Mouse (Mus musculus): ENCODE results near the gene Ppp1r2. TPM values are rescaled to one million over a fixed set of nuclear protein-coding genes. Genes with fewer than 3 reads are reported as not detected.
"Not testable (repeated sequence)": the region's sequence is repeated elsewhere in the genome, so short reads cannot be mapped to it uniquely, and the experiment has no call there.

Ppp1r2 gene
- polyA plus RNA-seq (2015; fragmentation: Nextera tagmentation; extraction: Ambion mirVana), result 87.7 and 91.7 TPM in 2 replicates

GRCm38 (mm10) chr16:31274674-31275460, at the start of gene Ppp1r2:
Gene Ppp1r2 (minus strand): TSS chr16:31275277.
- Histone ChIP-seq H3K4me1 (peaks cover 40% of the 10 kb centered on the region), H3K4me2 (peak within 1 kb of the TSS; percentile 62), H3K27ac (peak within 1 kb of the TSS; percentile 93), H3K27me3 (no peaks in the 10 kb centered on the region), H3K9ac (peak within 1 kb of the TSS; percentile 90), H3K9me3 (replicated peaks) (no peaks in the 10 kb centered on the region), H3K36me3 (no peaks in the 10 kb centered on the region; the same call in 1 of the 2 replicates), H3K4me3 (replicated peaks) (peak within 1 kb of the TSS; percentile 78)
- peak; percentile 97 for ATAC-seq (replicated peaks; ENCODE audit: low FRiP score)
- under 1% methylated on average over 74 of the region's 83 CpGs for WGBS

GRCm38 (mm10) chr16:31321501-31321900, 46.4 kb upstream of the Ppp1r2 start:
- no peak overlapping the region for H3K9ac ChIP-seq
- ATAC-seq (replicated peaks; ENCODE audit: low FRiP score), result no peak
- 84% methylated on average over 4 of the region's 4 CpGs for WGBS
- peaks cover 22% of the 10 kb centered on the region for H3K4me1 ChIP-seq
- H3K36me3 ChIP-seq, result no peaks in the 10 kb centered on the region
- H3K4me3 ChIP-seq (replicated peaks), result no peak overlapping the region
- no peak overlapping the region for H3K4me2 ChIP-seq
- no peaks in the 10 kb centered on the region for H3K9me3 ChIP-seq (replicated peaks)
- H3K27ac ChIP-seq, result no peak overlapping the region
- H3K27me3 ChIP-seq, result no peaks in the 10 kb centered on the region

GRCm38 (mm10) chr16:31320954-31321353, 45.9 kb upstream of the Ppp1r2 start:
- H3K27me3 ChIP-seq, result no peaks in the 10 kb centered on the region
- no peak overlapping the region for H3K9ac ChIP-seq
- H3K4me1 ChIP-seq, result peaks cover 20% of the 10 kb centered on the region
- no peak overlapping the region for H3K4me2 ChIP-seq
- H3K9me3 ChIP-seq (replicated peaks), result no peaks in the 10 kb centered on the region
- no peak for ATAC-seq (replicated peaks; ENCODE audit: low FRiP score)
- 78% methylated on average over 7 of the region's 7 CpGs for WGBS
- no peaks in the 10 kb centered on the region for H3K36me3 ChIP-seq
- no peak overlapping the region for H3K27ac ChIP-seq
- no peak overlapping the region for H3K4me3 ChIP-seq (replicated peaks)

- not testable (repeated sequence) for H3K4me2 ChIP-seq; H3K4me3 ChIP-seq (replicated peaks); H3K27me3 ChIP-seq; H3K36me3 ChIP-seq; ATAC-seq (replicated peaks; ENCODE audit: low FRiP score); H3K9ac ChIP-seq; H3K9me3 ChIP-seq (replicated peaks)
- peak overlapping the region; percentile 41; the same call in 1 of the 2 replicates for H3K27ac ChIP-seq
- 71% methylated on average over 3 of the region's 3 CpGs for WGBS
- peaks cover 15% of the 10 kb centered on the region for H3K4me1 ChIP-seq
Measured at GRCm38 (mm10) chr16:31319723-31320122, 44.6 kb upstream of the Ppp1r2 start.

- H3K27ac ChIP-seq, result peak overlapping the region; percentile 41; the same call in 1 of the 2 replicates
- WGBS, result 50% methylated on average over 4 of the region's 4 CpGs
Measured at GRCm38 (mm10) chr16:31319316-31319715, 44.2 kb upstream of the Ppp1r2 start.

GRCm38 (mm10) chr16:31318418-31318817, 43.3 kb upstream of the Ppp1r2 start:
- no peak overlapping the region for H3K4me3 ChIP-seq (replicated peaks)
- no peaks in the 10 kb centered on the region for H3K36me3 ChIP-seq
- ATAC-seq (replicated peaks; ENCODE audit: low FRiP score), result no peak
- no peak overlapping the region for H3K27ac ChIP-seq
- H3K4me2 ChIP-seq, result no peak overlapping the region
- H3K27me3 ChIP-seq, result no peaks in the 10 kb centered on the region
- H3K9me3 ChIP-seq (replicated peaks), result no peaks in the 10 kb centered on the region
- peaks cover 15% of the 10 kb centered on the region for H3K4me1 ChIP-seq
- 47% methylated on average over 2 of the region's 2 CpGs for WGBS
- H3K9ac ChIP-seq, result no peak overlapping the region

More at GRCm38 (mm10) chr16:31319316-31319715, 44.2 kb upstream of the Ppp1r2 start:
- H3K4me1 ChIP-seq, result peaks cover 15% of the 10 kb centered on the region
- ATAC-seq (replicated peaks; ENCODE audit: low FRiP score), result no peak
- no peak overlapping the region for H3K9ac ChIP-seq
- no peaks in the 10 kb centered on the region for H3K27me3 ChIP-seq
- no peaks in the 10 kb centered on the region for H3K36me3 ChIP-seq
- H3K4me3 ChIP-seq (replicated peaks), result no peak overlapping the region
- H3K9me3 ChIP-seq (replicated peaks), result no peaks in the 10 kb centered on the region
- H3K4me2 ChIP-seq, result no peak overlapping the region

GRCm38 (mm10) chr16:31316246-31317143, 41.4 kb upstream of the Ppp1r2 start:
- H3K9me3 ChIP-seq (replicated peaks); H3K36me3 ChIP-seq; H3K9ac ChIP-seq; ATAC-seq (replicated peaks; ENCODE audit: low FRiP score); H3K4me2 ChIP-seq; H3K4me3 ChIP-seq (replicated peaks); H3K27me3 ChIP-seq: not testable (repeated sequence)
- H3K4me1 ChIP-seq, result peaks cover 15% of the 10 kb centered on the region
- WGBS, result 44% methylated on average over 12 of the region's 12 CpGs
- H3K27ac ChIP-seq, result 0 out of 2 replicates have a peak overlapping the region, but pooled peaks have one; percentile 60

GRCm38 (mm10) chr16:31315294-31315693, 40.2 kb upstream of the Ppp1r2 start:
- H3K4me3 ChIP-seq (replicated peaks), result no peak overlapping the region
- no peaks in the 10 kb centered on the region for H3K36me3 ChIP-seq
- H3K27me3 ChIP-seq, result no peaks in the 10 kb centered on the region
- WGBS, result 87% methylated on average over 4 of the region's 4 CpGs
- no peak for ATAC-seq (replicated peaks; ENCODE audit: low FRiP score)
- H3K4me2 ChIP-seq, result no peak overlapping the region
- H3K9ac ChIP-seq, result no peak overlapping the region
- no peak overlapping the region for H3K27ac ChIP-seq
- peaks cover 15% of the 10 kb centered on the region for H3K4me1 ChIP-seq
- H3K9me3 ChIP-seq (replicated peaks), result no peaks in the 10 kb centered on the region

- no peak within 1 kb of the TSS for H3K9ac ChIP-seq
- H3K4me1 ChIP-seq, result peaks cover 15% of the 10 kb centered on the region
- H3K27ac ChIP-seq, result no peak within 1 kb of the TSS
Measured at GRCm38 (mm10) chr16:31314497-31315233, 39.6 kb upstream of the Ppp1r2 start, which contains the start of gene Apod. Gene Apod (minus strand): TSS chr16:31314808.

GRCm38 (mm10) chr16:31313611-31314010, 38.5 kb upstream of the Ppp1r2 start:
- Histone ChIP-seq H3K4me3 (replicated peaks) (no peak overlapping the region), H3K27ac (no peak overlapping the region), H3K27me3 (no peaks in the 10 kb centered on the region), H3K4me2 (no peak overlapping the region), H3K9me3 (replicated peaks) (no peaks in the 10 kb centered on the region), H3K4me1 (peaks cover 12% of the 10 kb centered on the region), H3K36me3 (no peaks in the 10 kb centered on the region), H3K9ac (no peak overlapping the region)
- WGBS, result 63% methylated on average over 2 of the region's 2 CpGs
- no peak for ATAC-seq (replicated peaks; ENCODE audit: low FRiP score)

More at GRCm38 (mm10) chr16:31314497-31315233, 39.6 kb upstream of the Ppp1r2 start, which contains the start of gene Apod:
- Histone ChIP-seq H3K9me3 (replicated peaks) (no peaks in the 10 kb centered on the region), H3K36me3 (no peaks in the 10 kb centered on the region), H3K4me2 (no peak within 1 kb of the TSS), H3K4me3 (replicated peaks) (no peak within 1 kb of the TSS), H3K27me3 (no peaks in the 10 kb centered on the region)
- no peak for ATAC-seq (replicated peaks; ENCODE audit: low FRiP score)
- 76% methylated on average over 9 of the region's 9 CpGs for WGBS

GRCm38 (mm10) chr16:31312296-31312695, 37.2 kb upstream of the Ppp1r2 start:
- H3K4me3 ChIP-seq (replicated peaks), result no peak overlapping the region
- H3K9ac ChIP-seq, result no peak overlapping the region
- H3K4me1 ChIP-seq, result peaks cover 10% of the 10 kb centered on the region; the same call in 1 of the 2 replicates
- H3K4me2 ChIP-seq, result no peak overlapping the region
- no peaks in the 10 kb centered on the region for H3K9me3 ChIP-seq (replicated peaks)
- no peak overlapping the region for H3K27ac ChIP-seq
- WGBS, result 73% methylated on average over 3 of the region's 3 CpGs
- no peaks in the 10 kb centered on the region for H3K36me3 ChIP-seq
- no peaks in the 10 kb centered on the region for H3K27me3 ChIP-seq
- ATAC-seq (replicated peaks; ENCODE audit: low FRiP score), result no peak

Measured in kidney, embryonic 15.5 days (tissue).